Mouse (Mus musculus) liver, postnatal 0 days (tissue): ENCODE results near the gene Gjd3. TPM values are rescaled to one million over a fixed set of nuclear protein-coding genes. Genes with fewer than 3 reads are reported as not detected.
"Not testable (repeated sequence)": the region's sequence is repeated elsewhere in the genome, so short reads cannot be mapped to it uniquely, and the experiment has no call there.

Source experiments
- ATAC-seq: fragments of 200-750 bp; cut with Nextera tagmentation; 2 replicates; pipeline ENCODE4 v1.8.0; 2017; ENCODE audit warnings: mild to moderate bottlenecking, moderate library complexity
- DNase-seq: peaks from one replicate; pipeline ENCODE4 v3.0.0-alpha.2; 2016
- H3K27ac ChIP-seq: fragments of 300-500 bp; sonication (generic); 2 replicates; pipeline ENCODE4 v1.5.1; 2014; ENCODE audit warnings: antibody characterized with exemption, moderate library complexity, mild to moderate bottlenecking, low read depth
- H3K27me3 ChIP-seq: fragments of 300-500 bp; sonication (generic); 2 replicates; pipeline ENCODE4 v1.6.1; 2014; ENCODE audit warnings: low read length, control low read depth, mixed read lengths; ENCODE audit not compliant: insufficient read depth
- H3K36me3 ChIP-seq: fragments of 300-500 bp; sonication (generic); replicated peaks from 2 replicates; pipeline ENCODE4 v1.6.1; 2014; ENCODE audit warnings: mild to moderate bottlenecking, control low read depth, low read length, moderate library complexity, mixed read lengths; ENCODE audit not compliant: insufficient read depth
- H3K4me1 ChIP-seq: fragments of 300-500 bp; sonication (generic); 2 replicates; pipeline ENCODE4 v1.6.1; 2014; ENCODE audit warnings: antibody characterized with exemption, mild to moderate bottlenecking, control low read depth; ENCODE audit not compliant: insufficient read depth
- H3K4me2 ChIP-seq: fragments of 300-500 bp; sonication (generic); 2 replicates; pipeline ENCODE4 v1.6.1; 2014; ENCODE audit warnings: low read depth, mild to moderate bottlenecking, low read length, moderate library complexity, mixed read lengths
- H3K4me3 ChIP-seq: fragments of 300-500 bp; sonication (generic); 2 replicates; pipeline ENCODE4 v1.5.1; 2014; ENCODE audit warnings: low read depth, low read length
- H3K9ac ChIP-seq: fragments of 300-500 bp; sonication (generic); replicated peaks from 2 replicates; pipeline ENCODE4 v1.6.1; 2014; ENCODE audit warnings: mild to moderate bottlenecking, moderate library complexity
- H3K9me3 ChIP-seq: fragments of 300-500 bp; sonication (generic); 2 replicates; pipeline ENCODE4 v1.6.1; 2016; ENCODE audit warnings: mild to moderate bottlenecking, control low read depth, low read length, mixed read lengths
- CTCF ChIP-seq: sonication (generic); IDR thresholded peaks from 2 replicates; pipeline ENCODE4 v1.5.1; 2016; ENCODE audit warnings: antibody characterized with exemption, low read depth
- EP300 ChIP-seq: IDR thresholded peaks from 2 replicates; pipeline ENCODE4 v1.6.1; 2016; ENCODE audit warnings: antibody characterized with exemption, low read depth, mild to moderate bottlenecking
- WGBS: fragments of 180-500 bp; shearing (Covaris S2); extraction: QIAGEN DNeasy Blood & Tissue Kit; methylation state at CpG from one replicate; pipeline ENCODE4 v1.1.7; 2014; ENCODE audit not compliant: insufficient replicate concordance; 5-methylcytosine and 5-hydroxymethylcytosine counted together
- polyA plus RNA-seq: library from polyadenylated mRNA; unstranded; fragments of >200 nt; fragmentation: Nextera tagmentation; extraction: Ambion mirVana; gene quantifications from 2 replicates; pipeline ENCODE4 v1.2.1, GENCODE M21; 2015

The Gjd3 gene
- polyA plus RNA-seq, 1 experiment from 2014 or later = not detected

DNA sequence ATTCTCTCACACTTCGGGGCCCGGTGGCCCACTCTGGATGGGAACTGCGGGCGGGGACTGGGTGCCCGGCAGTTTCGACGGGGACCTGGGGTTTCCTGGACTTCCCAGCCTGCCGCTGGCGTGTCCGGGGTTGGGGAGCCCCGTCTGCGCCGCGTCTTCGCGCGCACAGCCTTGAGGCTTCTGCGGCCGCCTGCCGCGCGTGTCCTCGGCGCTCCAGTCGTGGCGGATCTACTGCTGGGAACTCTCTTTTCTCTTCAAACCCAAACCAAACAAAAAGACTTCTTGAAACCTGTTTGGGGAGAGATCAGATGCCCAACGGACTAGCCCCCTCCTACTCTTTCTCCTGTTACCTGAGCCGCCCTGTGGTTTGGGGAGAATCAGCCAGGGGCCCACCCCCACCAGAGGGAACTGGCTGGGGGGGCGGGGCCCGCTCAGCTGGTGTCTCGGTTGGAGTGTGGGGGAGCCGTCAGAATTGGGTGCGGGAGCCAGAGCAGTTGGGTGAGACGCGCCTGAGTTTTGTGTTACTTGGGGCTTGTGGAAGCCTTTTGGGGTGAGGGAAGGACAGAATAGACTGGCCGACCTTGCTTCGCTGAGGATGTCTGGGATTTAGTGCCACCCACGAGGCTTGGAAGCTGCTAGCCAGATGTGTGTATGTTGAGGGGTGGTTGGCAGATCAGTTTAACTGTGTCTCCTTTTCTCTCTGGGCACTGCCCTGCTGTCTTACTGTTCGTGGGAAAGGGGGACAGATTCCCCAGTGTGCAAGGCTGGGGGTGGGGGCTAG is 44.7 kb downstream of the Gjd3 start:
- WGBS = 5% methylated on average over 39 of the region's 39 CpGs
- Histone ChIP-seq H3K27ac (peak overlapping the region; percentile 79), H3K9me3 (no peaks in the 10 kb centered on the region), H3K4me1 (peaks cover 62% of the 10 kb centered on the region), H3K9ac (peak overlapping the region; percentile 50), H3K27me3 (peaks cover 19% of the 10 kb centered on the region), H3K36me3 (no peaks in the 10 kb centered on the region), H3K4me3 (peak overlapping the region; percentile 51), H3K4me2 (peak overlapping the region; percentile 83)
- TF ChIP-seq CTCF (no peak), EP300 (no peak)
- peak; percentile 65 for DNase-seq
- ATAC-seq = peak; percentile 5

- H3K27me3 ChIP-seq = peaks cover 19% of the 10 kb centered on the region
- ATAC-seq = peak; percentile 83
- 0 out of 2 replicates have a peak, but pooled peaks have one; percentile 21 for TF ChIP-seq EP300
- TF ChIP-seq CTCF = no peak
- peak overlapping the region; percentile 51 for H3K4me3 ChIP-seq
- H3K9ac ChIP-seq = peak overlapping the region; percentile 50
- H3K27ac ChIP-seq = peak overlapping the region; percentile 79
- 0% methylated on average over 19 of the region's 38 CpGs for WGBS
- DNase-seq = peak; percentile 87
- H3K9me3 ChIP-seq = no peaks in the 10 kb centered on the region
- no peaks in the 10 kb centered on the region for H3K36me3 ChIP-seq
- H3K4me1 ChIP-seq = peaks cover 60% of the 10 kb centered on the region
- peak overlapping the region; percentile 83 for H3K4me2 ChIP-seq
Measured at GRCm38 (mm10) chr11:98937410-98937913, 45.4 kb downstream of the Gjd3 start.

DNA sequence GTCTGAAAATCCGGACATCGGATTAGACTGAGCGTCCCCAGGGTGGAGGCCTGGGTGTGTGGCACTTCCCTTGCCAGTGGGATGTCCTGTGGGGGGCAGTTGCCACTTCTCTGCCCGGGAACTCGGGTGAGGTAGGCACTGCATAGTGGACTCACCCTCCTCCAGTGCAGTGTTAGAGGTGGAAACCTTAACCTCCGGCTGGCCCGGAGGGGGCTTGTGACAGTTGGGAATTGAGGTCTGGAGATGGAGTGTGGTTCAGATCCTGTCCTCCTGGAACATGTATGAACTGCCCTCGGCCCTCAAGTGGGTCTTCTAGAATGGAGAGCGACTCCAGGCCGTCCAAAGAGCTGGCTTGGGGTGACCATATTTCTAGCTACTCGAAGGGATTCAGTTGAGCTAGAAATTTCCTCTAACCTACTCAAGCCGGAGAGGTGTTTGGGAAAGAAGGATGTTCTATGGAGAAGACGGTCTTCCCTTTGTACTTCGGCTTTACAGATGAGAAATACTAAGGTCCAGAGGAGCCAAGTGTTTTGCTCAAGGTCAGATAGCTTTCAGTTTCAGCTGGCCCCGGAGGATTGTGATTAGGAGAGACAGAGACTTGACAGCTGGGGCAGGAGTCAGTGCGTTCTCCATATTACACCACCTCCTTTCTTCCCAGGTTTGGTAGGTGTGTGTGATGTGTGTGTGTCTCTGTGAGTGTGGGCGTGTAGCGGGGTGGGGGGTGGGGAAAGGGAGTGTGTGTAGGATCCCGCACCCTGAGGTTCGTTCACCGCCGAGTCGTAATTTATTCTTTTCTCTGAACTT is 46.0 kb downstream of the Gjd3 start:
- peaks cover 62% of the 10 kb centered on the region for H3K4me1 ChIP-seq
- peak; percentile 30 for DNase-seq
- peak overlapping the region; percentile 79 for H3K27ac ChIP-seq
- WGBS = 2% methylated on average over 23 of the region's 23 CpGs
- TF ChIP-seq EP300 (no peak), CTCF (no peak)
- no peaks in the 10 kb centered on the region for H3K36me3 ChIP-seq
- peaks cover 19% of the 10 kb centered on the region for H3K27me3 ChIP-seq
- ATAC-seq = peak; percentile 33
- peak overlapping the region; percentile 50 for H3K9ac ChIP-seq
- peak overlapping the region; percentile 51 for H3K4me3 ChIP-seq
- no peaks in the 10 kb centered on the region for H3K9me3 ChIP-seq
- peak overlapping the region; percentile 83 for H3K4me2 ChIP-seq

GRCm38 (mm10) chr11:98936170-98936569 is 46.6 kb downstream of the Gjd3 start:
- Histone ChIP-seq H3K4me2 (peak overlapping the region; percentile 83), H3K9ac (peak overlapping the region; percentile 50), H3K36me3 (no peaks in the 10 kb centered on the region), H3K4me1 (peaks cover 63% of the 10 kb centered on the region), H3K27me3 (peaks cover 19% of the 10 kb centered on the region), H3K27ac (peak overlapping the region; percentile 79), H3K4me3 (peak overlapping the region; percentile 51), H3K9me3 (no peaks in the 10 kb centered on the region)
- peak; percentile 75 for DNase-seq
- no peak for TF ChIP-seq CTCF
- TF ChIP-seq EP300 = no peak
- WGBS = 8% methylated on average over 29 of the region's 29 CpGs
- peak; percentile 59 for ATAC-seq

DNA sequence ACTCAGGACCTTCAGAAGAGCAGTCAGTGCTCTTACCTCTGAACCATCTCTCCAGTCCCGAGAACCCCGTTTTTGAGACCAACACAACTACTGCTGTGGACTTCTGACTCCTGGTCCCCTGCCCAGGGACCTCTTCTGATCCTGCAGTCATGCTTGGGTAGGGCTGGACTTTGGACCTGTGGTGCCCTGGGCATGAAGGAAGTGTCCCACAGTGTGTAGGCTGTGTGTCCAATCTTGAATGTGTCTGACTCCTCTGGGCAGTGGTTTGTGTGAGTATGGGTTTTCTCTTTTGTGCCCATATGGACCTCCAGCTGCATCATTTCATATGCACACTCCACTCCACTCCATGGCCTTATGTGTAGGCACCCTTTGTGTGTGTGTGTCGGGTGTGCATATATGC is 47.7 kb downstream of the Gjd3 start:
- DNase-seq (no peak), ATAC-seq (no peak)
- 77% methylated on average over 3 of the region's 3 CpGs for WGBS
- H3K27ac ChIP-seq = no peak overlapping the region
- no peak overlapping the region for H3K9ac ChIP-seq
- H3K9me3 ChIP-seq = no peaks in the 10 kb centered on the region
- no peak overlapping the region for H3K4me3 ChIP-seq
- peaks cover 56% of the 10 kb centered on the region for H3K4me1 ChIP-seq
- TF ChIP-seq EP300 (no peak), CTCF (no peak)
- H3K27me3 ChIP-seq = peaks cover 21% of the 10 kb centered on the region
- H3K36me3 ChIP-seq = no peaks in the 10 kb centered on the region
- no peak overlapping the region for H3K4me2 ChIP-seq

DNA sequence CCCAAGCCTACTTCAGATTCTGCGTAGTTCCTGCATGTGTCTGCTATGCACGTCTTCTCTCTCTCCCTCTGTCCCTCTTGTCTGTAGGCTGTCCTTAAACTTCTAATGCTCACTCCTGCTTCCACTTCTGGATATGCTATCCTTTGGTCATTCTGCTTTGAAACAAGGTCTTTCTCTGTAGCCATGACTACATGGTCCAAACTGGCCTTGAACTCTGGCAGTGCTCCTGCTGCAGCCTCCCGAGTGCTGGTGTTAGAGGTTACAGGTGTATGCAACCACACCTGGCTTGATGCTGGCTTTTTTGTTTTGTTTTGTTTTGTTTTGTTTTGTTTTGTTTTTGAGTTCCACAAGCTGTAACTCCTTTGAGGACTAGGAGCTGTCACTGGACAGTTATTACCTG is 48.4 kb downstream of the Gjd3 start:
- no peak overlapping the region for H3K27ac ChIP-seq
- TF ChIP-seq EP300 (no peak), CTCF (no peak)
- DNase-seq (no peak), ATAC-seq (no peak)
- no peak overlapping the region for H3K9ac ChIP-seq
- 72% methylated on average over 3 of the region's 3 CpGs for WGBS
- H3K9me3 ChIP-seq = no peaks in the 10 kb centered on the region
- H3K4me1 ChIP-seq = peaks cover 51% of the 10 kb centered on the region
- H3K4me3 ChIP-seq = no peak overlapping the region
- H3K27me3 ChIP-seq = peaks cover 21% of the 10 kb centered on the region
- H3K36me3 ChIP-seq = no peaks in the 10 kb centered on the region
- H3K4me2 ChIP-seq = no peak overlapping the region

DNA sequence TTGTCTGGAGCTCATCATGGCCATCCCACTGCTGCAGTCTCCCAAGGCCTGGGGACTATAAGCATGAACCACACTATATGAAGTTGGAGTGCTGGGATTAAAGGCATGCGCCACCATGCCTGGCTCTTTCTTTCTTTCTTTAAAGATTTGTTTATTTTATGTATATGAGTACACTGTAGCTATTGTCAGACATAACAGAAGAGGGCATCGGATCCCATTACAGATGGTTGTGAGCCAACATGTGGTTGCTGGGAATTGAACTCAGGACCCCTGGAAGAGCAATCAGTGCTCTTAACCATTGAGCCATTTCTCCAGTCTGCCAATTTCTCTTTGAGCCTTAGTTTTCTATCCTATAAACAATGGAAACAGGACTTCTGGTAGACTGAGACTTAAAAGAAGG is 49.0 kb downstream of the Gjd3 start:
- not testable (repeated sequence) for DNase-seq, H3K27ac ChIP-seq, ATAC-seq, H3K9ac ChIP-seq, H3K4me2 ChIP-seq, H3K4me3 ChIP-seq, H3K9me3 ChIP-seq, H3K36me3 ChIP-seq
- Histone ChIP-seq H3K4me1 (peaks cover 46% of the 10 kb centered on the region), H3K27me3 (peaks cover 20% of the 10 kb centered on the region)
- WGBS = 78% methylated on average over 2 of the region's 2 CpGs
